ENCODE assay signal across 17 mouse cellular contexts in genomic region chr2:70961086-70961941, GRCm38 (mm10).
A peak's percentile ranks its signal among the peaks of the same experiment; 100 is the strongest.
DNase-seq lines count a peak whose midpoint lies in the region; TF ChIP-seq lines count a peak whose summit lies in the region.
"Had no signal": no experiment of that assay in that cellular context is flagged by ENCODE, and none has a peak within 500 bp of the region (broad histone marks: within the 10 kb centered on the region; RNA-seq: fewer than 3 reads in every experiment).

No protein-coding gene starts in this region.

- no peak for TF ChIP-seq RAD21 in MEL (IDR thresholded peaks at IDR 0.05; ENCODE audit: low read depth, low read length)

- TF ChIP-seq POLR2A in MEL (IDR thresholded peaks at IDR 0.05; ENCODE audit: control insufficient read depth in 1 of 2, insufficient read depth in 1 of 2, low read depth in 1 of 2, low read length in 2 of 2, poor library complexity in 1 of 2) = no peak

- H3K4me3 ChIP-seq in MEL (ENCODE audit: control insufficient read depth in 1 of 2, insufficient read depth in 1 of 2, low read depth in 2 of 2, low read length in 2 of 2) = no peak overlapping the region
- H3K4me3 ChIP-seq: embryonic facial prominence, embryonic 12.5 days; heart, embryonic 13.5 days had no signal

- H3K4me1 ChIP-seq in MEL (ENCODE audit: control insufficient read depth in 1 of 2, insufficient read depth in 2 of 2, low read length in 2 of 2) = peaks cover 9 to 11% of the 10 kb centered on the region in 2 experiments
- H3K4me1 ChIP-seq: embryonic facial prominence, embryonic 12.5 days; heart, embryonic 13.5 days had no signal

- peaks cover 0 to 10% of the 10 kb centered on the region in 2 experiments; a peak in 2 of 4 replicates for H3K36me3 ChIP-seq in MEL (ENCODE audit: control insufficient read depth in 1 of 2, insufficient read depth in 2 of 2, low read length in 2 of 2)
- H3K36me3 ChIP-seq in splenic B cell, adult 2 months (ENCODE audit: control insufficient read depth, insufficient read depth, low read length, poor library complexity, severe bottlenecking) = no peaks in the 10 kb centered on the region
- H3K36me3 ChIP-seq: embryonic facial prominence, embryonic 12.5 days had no signal

- no peak overlapping the region for H3K27ac ChIP-seq in MEL (ENCODE audit: control insufficient read depth, low read depth, low read length)
- H3K27ac ChIP-seq: embryonic facial prominence, embryonic 12.5 days; heart, embryonic 13.5 days had no signal

- H3K9ac ChIP-seq in MEL (ENCODE audit: control insufficient read depth, low read depth, low read length, poor library complexity, severe bottlenecking) = no peak overlapping the region
- H3K9ac ChIP-seq: embryonic facial prominence, embryonic 12.5 days; heart, embryonic 13.5 days had no signal

- peak; percentile 27 to 39 for DNase-seq in frontal cortex, adult 2 months (ENCODE audit: extremely low spot score in 1 of 2, low spot score in 1 of 2)
- DNase-seq in frontal cortex, postnatal 25 days (ENCODE audit: low spot score in 2 of 2) = no peak
- peak; percentile 28 for DNase-seq in right cerebral cortex, postnatal 14 days
- no peak for DNase-seq in right cerebral cortex, postnatal 25 days
- peak; percentile 17 for DNase-seq in MEL (ENCODE audit: low read depth, low spot score)
- peak; percentile 61 for DNase-seq in splenic B cell, adult 2 months (ENCODE audit: low read depth, low spot score)
- DNase-seq in urinary bladder, postnatal 14 days (ENCODE audit: low spot score) = no peak
- DNase-seq in adrenal gland, adult (ENCODE audit: inconsistent age in 2 of 2, low spot score in 1 of 2) = no peak
- DNase-seq: adrenal gland, postnatal 14 days; cerebellum, adult 11 months; cerebellum, adult 8-10 months; cerebellum, postnatal 14 days; gastrocnemius, postnatal 25 days; heart, postnatal 36 days had no signal

- no peaks in the 10 kb centered on the region for H3K79me2 ChIP-seq in MEL (ENCODE audit: control insufficient read depth, insufficient read depth, low read length, poor library complexity)

- no peaks in the 10 kb centered on the region for H3K9me3 ChIP-seq in MEL (replicated peaks; ENCODE audit: insufficient read depth, low read length)
- H3K9me3 ChIP-seq: embryonic facial prominence, embryonic 12.5 days; G1E; heart, embryonic 13.5 days had no signal

- TF ChIP-seq EP300 in MEL (IDR thresholded peaks at IDR 0.05; ENCODE audit: low read depth in 1 of 2, low read length in 2 of 2) = peak; percentile 26 to 33; a peak in 2 of 4 replicates

- no peaks in the 10 kb centered on the region for H3K27me3 ChIP-seq in MEL (ENCODE audit: control insufficient read depth in 1 of 2, insufficient read depth in 2 of 2, low read length in 2 of 2)
- H3K27me3 ChIP-seq in splenic B cell, adult 2 months (ENCODE audit: control insufficient read depth, insufficient read depth, low read length, poor library complexity, severe bottlenecking) = no peaks in the 10 kb centered on the region
- H3K27me3 ChIP-seq: embryonic facial prominence, embryonic 12.5 days; heart, embryonic 13.5 days had no signal

- TF ChIP-seq CTCF in MEL (IDR thresholded peaks at IDR 0.05 in 2 of 3, conservative IDR thresholded peaks at IDR 0.05 in 1 of 3; ENCODE audit: control insufficient read depth in 1 of 3, insufficient read depth in 1 of 3, low read depth in 2 of 3, low read length in 3 of 3, poor library complexity in 1 of 3, severe bottlenecking in 1 of 3) = no peak

TF ChIP-seq in MEL, 35 proteins besides CTCF, POLR2A, EP300 and RAD21:
- TF ChIP-seq MYB (IDR thresholded peaks at IDR 0.05; ENCODE audit: low read depth, low read length) = peak; percentile 50; the same call in 1 of the 2 replicates
- TF ChIP-seq ZKSCAN1 (IDR thresholded peaks at IDR 0.05; ENCODE audit: low read depth, low read length) = no peak
- peak; percentile 46; the same call in 1 of the 2 replicates for TF ChIP-seq MXI1 (IDR thresholded peaks at IDR 0.05; ENCODE audit: low read depth, low read length)
- TF ChIP-seq RCOR1 (IDR thresholded peaks at IDR 0.05; ENCODE audit: low read depth, low read length) = no peak
- peak; percentile 33; the same call in 1 of the 2 replicates for TF ChIP-seq SIN3A (IDR thresholded peaks at IDR 0.05; ENCODE audit: low read length)

Comparison
In these comparisons a context has a peak if more than half of its experiments do, and no peak if none do; other contexts are left out.
1. DNase-seq: peak in frontal cortex, adult 2 months (2 of 2), right cerebral cortex, postnatal 14 days (single experiment), MEL (single experiment) and splenic B cell, adult 2 months (single experiment); none in frontal cortex, postnatal 25 days (0 of 2), right cerebral cortex, postnatal 25 days (single experiment), urinary bladder, postnatal 14 days (single experiment) and adrenal gland, adult (0 of 2).